Mouse (Mus musculus): Measurements from ENCODE around the gene Mthfd1l.

Mthfd1l gene

DNA sequence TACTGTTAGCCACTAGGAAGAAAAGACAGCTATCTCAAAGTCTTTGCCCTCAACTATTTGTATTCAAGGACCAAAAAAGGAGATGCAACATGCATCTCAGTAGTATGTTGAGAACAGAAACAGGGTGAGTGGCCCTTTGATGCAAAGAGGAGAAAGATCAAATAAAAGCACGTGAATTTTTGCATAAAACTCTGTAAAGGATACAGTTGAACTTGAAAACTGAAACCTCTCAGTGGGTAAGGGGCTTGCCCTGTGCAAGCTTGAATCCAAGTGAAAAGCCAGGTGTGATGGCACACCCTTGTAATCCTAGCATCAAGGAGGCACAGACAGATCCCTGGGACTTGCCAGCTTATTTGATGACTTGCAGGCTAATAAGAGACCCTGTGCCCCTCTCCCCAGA is 151.2 kb downstream of the Mthfd1l start:
- no peak for DNase-seq

DNA sequence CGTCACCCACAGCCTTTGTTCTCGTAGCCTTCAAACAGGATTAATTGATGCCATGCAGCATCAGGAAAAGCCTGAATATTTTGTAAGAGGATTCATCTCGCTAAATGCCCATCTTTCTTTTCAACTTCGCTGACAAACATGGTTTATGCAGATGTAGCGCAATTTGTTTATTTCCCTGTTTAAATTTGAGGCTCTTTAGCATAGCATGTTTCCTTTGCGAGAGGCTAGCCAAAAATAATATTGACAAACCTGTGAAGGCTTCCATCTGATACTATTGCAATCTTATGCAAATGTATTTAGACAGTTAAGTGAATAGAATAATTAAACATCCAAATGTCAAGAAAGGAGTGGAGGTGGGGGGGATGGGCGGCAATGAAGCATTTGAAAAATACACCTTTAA is 152.3 kb downstream of the Mthfd1l start:
- no peak for DNase-seq

DNA sequence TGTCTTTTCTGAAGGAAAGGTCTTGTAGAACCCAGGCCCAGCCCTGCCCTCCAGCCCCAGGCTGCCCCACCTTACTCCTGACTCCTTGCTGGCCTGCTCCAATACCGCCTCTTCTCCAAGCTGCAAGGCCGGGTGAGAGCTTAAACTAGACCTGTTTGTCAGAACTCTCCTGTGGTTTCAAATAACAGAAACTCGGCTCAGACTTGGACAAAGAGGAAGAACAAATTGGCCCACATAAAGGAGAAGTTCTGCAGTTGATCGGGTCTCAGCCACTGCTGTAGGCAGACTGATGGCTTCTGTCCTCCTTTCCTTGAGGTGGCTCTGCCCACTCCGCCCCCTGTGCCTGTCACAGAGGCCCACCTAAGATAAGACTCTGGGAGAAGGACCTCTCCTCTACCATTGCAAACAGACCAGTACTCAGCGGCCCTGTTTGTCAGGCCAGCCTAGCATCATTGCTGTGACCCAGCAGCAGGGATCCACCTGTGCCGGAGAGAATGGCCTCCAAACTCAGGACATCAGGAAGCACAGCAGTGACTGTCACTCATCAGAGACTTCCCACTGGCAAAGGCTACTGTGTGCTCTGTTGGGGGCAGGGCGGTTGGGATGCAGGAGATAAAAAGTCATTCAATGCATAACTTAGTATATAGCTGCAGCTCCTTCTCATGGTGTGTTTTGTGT is 153.6 kb downstream of the Mthfd1l start:
- DNase-seq: no peak

DNA sequence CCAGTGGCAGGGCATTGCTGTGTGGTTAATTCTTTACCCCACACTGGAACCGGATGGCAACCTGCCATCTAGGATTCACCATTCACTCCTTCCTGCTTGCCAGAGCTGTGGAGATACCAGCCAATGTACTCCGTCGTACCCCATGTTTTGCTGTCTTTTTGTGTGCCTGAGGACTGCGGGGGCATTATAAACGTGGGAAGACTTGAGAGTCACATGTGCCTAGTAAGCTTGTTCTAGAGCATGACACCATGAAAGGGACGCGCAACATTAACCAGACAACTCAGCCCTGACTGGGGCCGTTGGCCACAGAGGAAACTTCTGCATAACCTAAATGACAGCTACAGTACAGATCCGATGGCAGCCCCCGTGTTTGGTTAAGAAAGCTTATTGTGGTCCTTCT is 155.5 kb downstream of the Mthfd1l start:
- no peak for DNase-seq

DNA sequence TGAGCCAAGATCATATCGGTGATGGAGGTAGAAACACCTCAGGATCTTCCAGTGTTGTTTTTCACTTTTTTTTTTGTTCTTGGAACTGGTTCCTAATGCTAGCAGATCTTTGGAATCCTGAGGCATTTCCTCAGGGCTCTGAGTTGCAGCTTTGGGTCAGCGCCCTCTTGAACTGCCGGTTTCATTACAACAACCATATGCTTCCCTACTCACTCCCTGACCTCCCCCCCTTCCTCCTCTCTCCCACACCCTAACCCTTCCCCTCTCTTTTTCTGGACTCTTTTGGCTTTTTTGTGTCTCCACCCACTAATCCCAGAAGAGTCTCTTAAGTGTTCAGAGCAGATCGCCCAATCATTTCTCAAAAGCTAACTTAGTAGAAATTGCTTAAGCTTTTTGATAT is 156.0 kb downstream of the Mthfd1l start:
- no peak for DNase-seq

DNA sequence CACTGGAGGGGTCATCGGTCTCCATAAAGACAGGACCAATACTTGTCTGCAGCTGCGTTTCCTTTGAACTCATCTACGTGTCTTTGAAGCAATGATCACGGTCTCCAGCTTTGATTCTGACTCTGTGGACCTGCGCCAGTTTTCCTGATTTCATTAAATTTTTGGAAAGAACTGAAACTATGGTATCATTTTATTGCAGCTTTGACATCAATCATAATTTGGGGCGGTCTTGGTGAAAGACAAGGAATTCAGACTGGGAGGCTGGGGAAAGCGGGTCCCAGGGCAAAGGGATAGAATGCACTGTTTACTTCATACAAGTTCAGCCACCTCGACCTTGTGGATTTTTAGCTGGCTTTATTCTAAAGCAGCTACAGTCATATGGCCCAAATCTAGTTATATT is 156.5 kb downstream of the Mthfd1l start:
- no peak for DNase-seq

DNA sequence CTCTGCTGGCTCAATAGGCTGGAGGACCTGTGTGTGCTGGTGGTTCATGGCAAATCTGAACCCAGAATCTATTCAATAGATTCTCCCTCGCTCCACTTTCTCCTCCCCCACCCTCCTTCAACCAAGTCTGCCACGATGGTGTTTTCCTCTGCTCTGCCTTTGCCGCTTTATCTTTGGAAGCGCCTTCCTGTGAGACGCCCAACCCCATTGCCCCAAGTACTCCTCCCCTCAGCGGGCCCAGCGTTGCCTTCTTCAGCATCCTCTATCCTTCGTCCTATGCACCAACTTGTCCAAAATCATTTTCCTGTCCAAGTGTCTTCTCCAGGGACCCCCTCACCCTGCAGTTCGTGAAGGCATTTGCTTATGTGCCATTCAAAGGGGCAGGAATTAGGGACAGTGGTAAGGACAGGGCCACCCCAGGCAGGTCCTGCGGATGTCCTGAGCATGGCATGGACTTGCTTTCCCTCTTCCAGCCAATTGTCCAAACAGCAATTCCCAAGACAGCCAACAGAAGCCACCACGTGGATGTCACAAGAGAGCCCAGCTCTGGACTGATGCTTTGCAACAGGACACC is 157.2 kb downstream of the Mthfd1l start:
- no peak for DNase-seq

DNA sequence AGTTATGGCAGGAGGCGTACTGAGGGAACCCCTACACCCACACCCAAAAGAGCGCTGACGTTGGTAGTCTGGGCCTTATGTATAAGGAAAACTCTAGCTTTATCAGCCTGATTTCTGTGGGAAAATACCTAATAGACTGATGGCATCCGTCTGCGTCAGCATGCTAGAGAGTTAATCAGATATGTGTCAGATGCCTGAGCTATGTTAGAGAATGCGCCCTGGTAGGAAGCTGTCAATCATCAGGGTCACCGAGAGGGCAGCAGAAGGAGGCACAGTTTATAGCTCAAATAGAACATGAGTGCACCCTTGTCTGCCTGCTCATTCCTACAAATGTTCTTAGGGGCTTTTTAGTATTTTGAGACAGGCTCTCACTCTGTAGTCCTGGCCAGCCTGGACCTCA is 159.8 kb downstream of the Mthfd1l start:
- DNase-seq: no peak

DNA sequence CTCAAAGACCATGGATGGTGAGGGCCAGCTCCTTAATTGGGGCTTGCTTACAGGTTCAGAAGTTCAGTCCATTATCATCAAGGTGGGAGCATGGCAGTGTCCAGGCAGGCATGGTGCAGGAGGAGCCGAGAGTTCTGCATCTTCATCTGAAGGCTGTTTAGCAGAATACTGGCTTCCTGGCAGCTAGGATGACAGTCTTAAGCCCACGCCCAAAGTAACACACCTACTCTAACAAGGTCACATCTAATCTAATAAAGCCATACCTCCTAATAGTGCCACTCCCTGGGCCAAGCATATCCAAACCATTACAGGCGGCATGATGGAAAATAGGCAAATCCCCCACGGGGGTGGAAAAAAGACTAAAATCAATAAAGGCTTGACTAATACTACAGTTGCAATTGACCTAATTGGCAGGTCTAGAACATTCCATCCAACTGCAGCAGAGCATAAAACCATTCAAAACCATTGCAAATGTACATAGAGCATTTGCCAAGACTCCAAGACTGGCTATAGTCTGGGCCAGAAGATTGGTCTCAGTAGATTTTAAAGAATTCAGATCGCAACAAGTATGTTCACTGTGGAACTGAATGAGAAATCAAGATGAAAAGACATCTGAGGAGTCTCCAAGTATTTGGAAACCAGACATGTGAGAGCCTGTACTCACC is 162.3 kb downstream of the Mthfd1l start:
- no peak for DNase-seq

DNA sequence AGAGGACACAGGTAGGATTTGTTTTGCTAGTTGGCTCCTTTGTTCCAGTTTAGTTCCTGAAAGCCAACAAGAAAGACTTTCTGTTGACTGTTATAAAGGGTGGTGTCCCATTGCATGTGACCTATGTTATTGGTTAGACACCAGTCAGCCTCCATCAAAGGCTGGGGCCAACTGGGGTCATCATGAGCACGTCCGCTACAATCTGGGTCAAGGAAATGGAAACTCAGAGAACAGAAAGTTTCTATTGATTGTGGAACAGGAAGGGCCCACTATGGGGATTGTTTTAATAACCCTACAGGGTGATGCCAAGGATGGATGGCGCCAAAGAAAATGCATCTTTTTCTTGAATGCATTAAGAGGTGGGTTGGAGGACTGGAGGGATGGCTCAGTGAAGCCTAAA is 166.6 kb downstream of the Mthfd1l start:
- DNase-seq: no peak

DNA sequence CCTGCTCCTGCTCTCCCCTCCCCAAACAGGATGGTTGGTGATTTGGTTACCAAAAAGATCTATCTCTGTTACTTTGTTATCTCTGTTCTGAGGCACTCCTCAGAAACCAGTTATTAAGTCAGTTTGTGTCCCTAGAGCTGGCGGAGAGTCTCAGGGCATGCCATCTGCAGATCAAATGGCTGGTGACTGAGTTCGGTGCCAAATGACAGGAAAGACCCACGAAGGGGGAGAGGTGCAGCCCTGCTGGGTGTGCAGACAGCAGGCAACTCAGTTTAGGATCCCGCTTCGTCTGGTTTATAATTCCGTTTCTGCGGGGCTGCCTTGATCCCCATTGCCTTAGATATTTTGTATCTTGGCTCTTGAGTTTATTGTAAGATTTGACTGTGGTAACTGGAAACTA is 168.8 kb downstream of the Mthfd1l start:
- no peak for DNase-seq

DNA sequence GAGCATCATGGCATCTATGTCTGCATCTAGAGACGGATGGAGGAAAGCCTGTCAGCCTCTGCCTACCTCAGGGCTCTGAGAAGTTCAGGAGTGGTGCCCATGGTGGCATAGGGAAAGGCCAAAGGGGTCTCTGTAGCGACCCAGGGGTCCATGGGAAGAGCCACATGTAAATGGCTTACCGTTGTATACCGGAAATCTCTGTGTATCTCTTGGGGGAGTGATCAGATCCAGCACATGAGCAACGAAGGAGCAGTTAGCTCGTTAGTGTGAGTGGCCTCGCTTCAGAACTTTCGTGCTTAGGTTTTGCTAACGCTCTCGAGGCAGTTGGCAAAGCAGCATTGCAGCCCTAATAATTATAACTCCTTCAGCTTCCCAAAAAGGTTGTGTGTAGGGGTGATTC is 169.9 kb downstream of the Mthfd1l start:
- no peak for DNase-seq

DNA sequence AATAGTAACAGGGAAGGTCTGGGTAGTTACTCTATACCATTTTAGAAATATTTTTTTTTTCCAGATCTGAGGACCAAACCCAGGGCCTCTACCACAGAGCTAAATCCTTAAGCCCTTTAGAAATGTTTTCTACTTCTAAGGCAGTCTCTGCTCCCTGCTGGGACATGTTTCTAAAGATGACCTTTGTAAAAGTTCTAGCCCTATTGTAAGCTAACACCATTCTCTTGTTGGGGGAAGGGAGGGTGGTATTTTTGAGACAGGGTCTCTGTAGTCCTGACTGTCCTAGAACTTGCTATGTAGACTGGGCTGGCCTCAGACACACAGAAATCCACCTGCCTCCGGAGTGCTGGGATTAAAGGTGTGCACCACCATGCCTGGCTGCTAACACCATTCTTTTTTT is 170.5 kb downstream of the Mthfd1l start:
- no peak for DNase-seq

DNA sequence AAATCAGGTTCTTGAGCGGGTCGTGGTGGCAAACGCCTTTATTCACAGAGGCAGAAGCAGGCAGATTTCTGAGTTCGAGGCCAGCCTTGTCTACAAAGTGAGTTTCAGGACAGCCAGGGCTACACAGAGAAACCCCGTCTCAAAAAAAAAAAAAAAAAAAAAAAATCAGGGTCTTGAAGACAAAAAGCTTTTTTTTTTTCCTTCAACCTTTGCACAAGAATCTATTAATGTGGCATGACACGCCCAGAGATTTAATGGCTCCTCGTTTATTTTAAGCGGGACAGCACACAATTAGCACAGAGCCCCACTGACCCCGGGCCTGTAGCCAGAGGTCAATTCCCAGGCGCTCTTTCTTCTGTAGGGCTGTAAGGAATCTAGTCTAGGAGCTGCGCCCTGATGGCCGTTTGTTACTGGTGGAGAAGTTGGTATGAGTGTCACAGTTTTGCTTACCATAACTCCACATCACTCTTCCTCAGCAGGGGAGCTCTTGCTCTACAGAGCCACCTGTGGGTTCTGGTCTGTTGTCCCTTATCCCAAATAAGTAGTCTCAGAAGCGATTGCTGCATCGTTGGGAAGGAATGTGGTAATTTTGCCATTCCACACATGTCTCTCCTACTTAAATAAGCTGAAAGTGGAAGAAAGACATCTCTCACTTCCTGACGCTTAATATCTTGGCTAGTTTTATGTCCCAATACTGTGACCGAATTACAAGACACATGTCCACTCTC is 172.3 kb downstream of the Mthfd1l start:
- DNase-seq: no peak

DNA sequence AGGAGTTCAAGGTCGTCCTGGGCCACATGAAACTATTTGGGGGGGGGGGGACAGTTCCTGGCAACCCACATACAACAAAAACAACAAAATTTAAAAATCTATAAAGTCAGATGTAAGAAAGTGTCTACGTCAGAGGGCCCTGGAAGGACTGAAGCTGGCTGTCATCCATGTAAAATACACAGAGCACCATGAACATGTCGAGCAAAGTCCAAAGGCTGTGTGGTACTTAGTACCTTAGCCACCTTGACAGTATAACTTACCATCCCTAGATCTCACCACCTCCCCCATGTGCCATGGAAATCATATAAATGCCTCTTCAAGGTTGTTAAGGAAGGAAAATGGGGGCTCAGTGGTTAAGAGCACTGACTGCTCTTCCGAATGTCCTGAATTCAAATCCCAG is 174.0 kb downstream of the Mthfd1l start:
- DNase-seq: no peak

DNA sequence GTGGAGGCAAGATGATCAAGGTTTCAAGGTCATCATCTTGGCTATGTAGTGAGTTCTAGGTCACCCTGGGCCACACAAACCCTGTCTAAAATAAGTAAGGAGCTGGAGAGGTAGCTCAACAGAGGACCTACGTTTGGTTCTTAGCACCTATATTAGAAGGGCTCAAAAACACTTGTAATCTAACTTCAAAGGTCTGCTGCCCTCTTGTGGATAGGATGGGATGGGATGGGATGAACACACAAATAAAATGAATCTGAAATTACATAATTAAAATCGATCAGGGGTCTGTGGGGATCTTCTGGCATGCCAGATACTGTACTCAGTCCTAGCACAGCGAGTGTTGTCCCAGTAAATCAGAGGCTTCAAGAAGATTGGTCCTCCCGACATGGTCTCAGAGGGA is 178.2 kb downstream of the Mthfd1l start:
- no peak for DNase-seq

DNA sequence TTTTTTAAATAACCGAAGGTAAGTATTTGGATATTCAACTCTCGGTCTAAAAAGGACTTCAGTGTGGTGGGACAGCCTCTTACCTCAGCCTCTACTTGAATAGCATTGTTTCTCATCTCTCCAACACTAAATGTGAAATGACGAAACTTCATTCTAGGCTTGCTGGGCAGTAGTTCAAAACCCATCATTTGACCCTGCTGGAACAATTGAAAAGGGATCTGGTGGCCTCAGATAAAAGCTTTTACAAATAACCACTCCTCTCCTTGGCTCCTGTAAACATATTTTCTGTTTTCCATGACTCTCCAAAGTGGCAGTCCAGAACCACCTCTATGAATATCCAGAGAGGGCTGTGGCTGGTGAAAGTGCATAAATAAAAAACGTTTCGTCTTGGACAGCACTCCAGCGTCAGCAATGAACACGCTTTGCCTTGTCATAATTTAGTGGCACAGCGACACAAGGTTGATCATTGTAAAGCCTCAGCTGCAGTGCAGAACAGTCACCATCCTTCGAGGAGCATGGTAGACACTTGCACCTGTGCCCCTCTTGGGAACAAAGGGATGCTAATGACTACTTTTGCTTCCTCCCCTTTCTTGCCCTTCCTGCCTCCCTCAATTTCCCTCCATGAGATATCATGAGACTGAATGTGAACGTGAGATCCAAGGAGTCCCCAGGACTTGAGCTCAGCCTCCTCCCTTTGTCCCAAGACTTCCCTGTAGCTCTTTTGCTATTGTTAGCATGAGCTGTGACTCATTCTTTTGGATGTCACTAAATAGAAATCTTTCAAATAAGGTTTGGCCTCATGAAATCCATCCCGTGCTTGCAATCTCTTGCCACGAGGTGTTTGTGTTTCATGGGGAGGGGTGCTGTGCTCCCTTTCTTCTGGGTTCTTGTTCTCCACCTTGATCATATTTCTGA is 179.2 kb downstream of the Mthfd1l start:
- DNase-seq: no peak

DNA sequence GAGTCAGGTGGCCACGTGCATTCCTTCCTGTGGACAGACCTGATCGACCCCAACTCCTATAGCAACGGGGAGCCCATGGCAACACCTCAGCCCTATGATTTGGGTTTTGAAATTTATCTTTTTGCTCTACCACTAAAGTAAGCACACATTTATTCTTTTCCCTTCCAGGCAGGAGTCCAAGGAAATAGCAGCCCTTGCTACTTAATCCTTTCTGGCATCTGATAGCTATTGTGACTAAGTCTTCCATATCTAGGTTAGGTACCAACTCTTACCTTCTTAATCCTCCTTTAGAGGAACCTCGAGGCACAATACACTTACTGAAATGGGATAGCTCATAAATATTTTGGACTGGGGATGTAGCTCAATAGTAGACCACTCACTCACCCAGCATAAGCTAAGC is 180.1 kb downstream of the Mthfd1l start:
- no peak for DNase-seq

DNA sequence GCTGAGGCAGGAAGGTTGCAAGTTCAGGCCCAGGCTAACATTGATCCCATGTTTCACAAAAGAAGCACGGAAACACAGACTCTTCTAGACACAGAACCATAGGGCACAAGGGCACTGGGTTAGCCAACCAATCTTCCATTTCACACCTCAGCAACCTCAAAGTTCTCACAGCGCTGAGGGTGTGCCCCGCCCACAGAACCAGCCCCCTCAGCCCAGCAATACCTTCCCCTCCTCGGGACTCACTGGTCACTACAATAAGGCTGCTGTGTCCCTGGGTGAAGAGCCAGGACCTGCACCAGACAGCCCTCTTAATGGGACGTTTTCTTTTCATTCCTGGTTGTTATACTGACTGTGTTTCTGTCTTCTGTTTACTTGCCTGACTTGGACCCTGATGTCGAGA is 181.1 kb downstream of the Mthfd1l start:
- DNase-seq: no peak

DNA sequence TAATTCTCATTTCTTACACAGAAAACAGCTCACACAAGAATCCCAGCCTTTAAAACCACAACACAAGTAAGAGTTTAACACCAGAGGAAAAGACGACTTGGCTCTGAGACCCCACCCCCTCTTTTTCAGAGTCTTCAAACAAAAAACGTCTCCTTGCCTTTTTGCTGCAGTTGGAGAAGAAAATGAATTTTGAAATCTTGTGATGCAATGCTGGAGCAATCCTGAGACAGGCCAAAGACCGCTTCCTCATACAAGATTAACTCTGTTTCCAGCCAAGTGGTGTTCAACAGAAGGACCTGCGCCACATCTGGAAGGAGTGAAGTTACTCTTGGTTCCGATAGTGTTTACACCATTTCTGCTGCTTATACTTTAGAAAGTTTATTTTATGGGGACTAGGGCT is 182.6 kb downstream of the Mthfd1l start:
- DNase-seq: no peak

DNA sequence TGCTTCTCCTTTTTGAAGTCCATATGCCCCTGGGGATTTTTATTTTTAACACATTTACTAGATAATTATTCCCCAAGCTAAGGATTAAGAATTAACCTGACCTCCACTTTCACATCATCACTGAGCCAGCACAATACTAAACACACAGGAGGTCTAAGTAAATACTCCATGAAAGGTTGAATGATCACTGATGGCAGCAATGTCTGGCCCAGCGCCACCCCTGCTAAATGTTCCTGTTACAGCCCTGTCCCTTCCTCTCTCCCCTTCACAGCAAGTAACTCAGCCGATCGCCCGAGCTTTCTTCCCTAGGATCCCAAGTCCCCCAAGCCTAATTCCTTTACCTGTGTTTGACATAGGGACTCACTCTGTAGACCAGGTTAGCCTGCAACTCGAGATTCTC is 185.6 kb downstream of the Mthfd1l start:
- DNase-seq: no peak

DNA sequence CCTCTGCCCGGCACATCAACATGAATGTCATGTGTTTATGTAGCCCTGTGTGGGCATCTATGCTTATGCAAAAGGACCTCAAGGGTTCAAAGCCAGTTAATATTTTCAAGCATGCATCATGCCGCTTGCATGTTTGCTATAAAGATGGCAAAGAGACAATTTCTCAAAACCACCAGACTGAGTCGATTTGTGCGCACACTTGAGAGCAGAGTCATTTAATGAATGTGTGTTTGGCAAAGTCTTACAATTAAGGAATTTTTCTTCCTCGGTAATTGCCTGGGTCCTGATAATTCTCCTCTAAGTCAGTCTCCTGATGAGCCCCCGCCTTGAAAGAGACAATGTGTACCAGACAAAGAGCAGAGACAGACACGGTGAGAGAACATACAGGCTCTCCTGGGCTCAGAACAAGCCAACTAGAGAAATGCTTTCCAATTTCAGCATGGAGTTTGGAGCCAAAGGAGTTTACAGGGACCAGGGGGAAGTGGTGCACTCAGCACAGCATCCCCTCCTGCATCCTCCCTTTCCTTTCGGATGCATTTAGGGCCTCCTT is 186.7 kb downstream of the Mthfd1l start:
- no peak for DNase-seq

All from right cerebral cortex, postnatal 4 days (tissue).